Mouse (Mus musculus): ENCODE measurements around the gene Nlrp4c. TPM values are rescaled to one million over a fixed set of nuclear protein-coding genes. Genes with fewer than 3 reads are reported as not detected.

Gene Nlrp4c
- total and polyA plus RNA-seq, 2 experiments from 2014 or later = not detected

DNA sequence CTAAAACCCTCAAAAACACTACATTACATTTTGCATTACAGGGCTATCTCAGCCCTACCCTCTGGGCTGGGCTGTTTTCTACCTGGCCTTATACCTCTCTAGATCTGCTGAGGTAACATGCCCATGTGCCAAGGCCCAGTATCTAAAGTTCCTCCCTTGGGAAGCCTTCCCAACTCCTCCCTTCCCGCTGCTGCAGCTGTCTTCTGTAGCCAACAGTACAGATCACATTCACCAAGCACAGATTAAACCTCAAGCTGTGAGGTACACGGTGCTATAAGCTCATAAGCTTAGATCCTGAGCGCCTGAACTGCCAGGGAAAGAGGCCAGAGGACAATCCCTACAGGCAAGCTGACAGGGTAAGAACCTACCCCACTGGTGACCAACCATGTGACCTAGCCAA, 107.1 kb downstream of the Nlrp4c start:
- Histone ChIP-seq H3K27ac (ENCODE audit: low read depth) (peak overlapping the region; percentile 36), H3K36me3 (replicated peaks; ENCODE audit: control insufficient read depth, insufficient read depth, low read length) (no peaks in the 10 kb centered on the region), H3K4me2 (ENCODE audit: low read depth, low read length) (no peak overlapping the region), H3K27me3 (ENCODE audit: control insufficient read depth, insufficient read depth, low read length) (no peaks in the 10 kb centered on the region), H3K9me3 (replicated peaks; ENCODE audit: control insufficient read depth, low read length) (no peaks in the 10 kb centered on the region), H3K9ac (replicated peaks; ENCODE audit: low read depth, low read length) (no peak overlapping the region), H3K4me3 (ENCODE audit: low read depth, low read length) (no peak overlapping the region), H3K4me1 (ENCODE audit: control insufficient read depth, insufficient read depth) (peaks cover 71% of the 10 kb centered on the region)
- TF ChIP-seq CTCF (IDR thresholded peaks at IDR 0.05; ENCODE audit: low read depth) (no peak), EP300 (IDR thresholded peaks at IDR 0.05; ENCODE audit: low read depth) (no peak)
- no peak for ATAC-seq (ENCODE audit: insufficient read depth, low read depth)
- WGBS = 39% methylated on average over 3 of the region's 3 CpGs
- no peak for DNase-seq (ENCODE audit: low spot score)

DNA sequence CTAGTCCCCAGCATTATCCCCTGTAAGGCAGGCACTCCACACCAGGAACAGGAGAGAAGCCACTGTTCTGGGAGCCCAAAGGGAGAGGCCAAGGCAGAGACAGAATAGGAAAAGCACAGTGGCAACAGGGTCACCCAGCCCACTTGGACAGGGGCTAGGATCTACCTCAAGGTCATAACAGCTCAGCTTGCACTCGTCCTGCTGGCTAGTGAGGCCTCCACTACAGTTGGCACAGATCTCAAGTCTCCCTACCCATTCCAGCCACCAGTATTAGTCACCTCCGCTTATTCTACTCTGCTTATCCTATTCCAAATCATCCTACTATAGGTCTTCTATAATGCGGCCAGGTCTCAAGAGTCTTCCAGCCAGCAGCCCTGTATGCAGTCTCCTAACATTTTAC, 108.2 kb downstream of the Nlrp4c start:
- Histone ChIP-seq H3K4me1 (ENCODE audit: control insufficient read depth, insufficient read depth) (peaks cover 65% of the 10 kb centered on the region), H3K4me3 (ENCODE audit: low read depth, low read length) (no peak overlapping the region), H3K4me2 (ENCODE audit: low read depth, low read length) (no peak overlapping the region), H3K9ac (replicated peaks; ENCODE audit: low read depth, low read length) (no peak overlapping the region; the same call in 1 of the 2 replicates), H3K27ac (ENCODE audit: low read depth) (peak overlapping the region; percentile 94), H3K36me3 (replicated peaks; ENCODE audit: control insufficient read depth, insufficient read depth, low read length) (no peaks in the 10 kb centered on the region), H3K27me3 (ENCODE audit: control insufficient read depth, insufficient read depth, low read length) (no peaks in the 10 kb centered on the region), H3K9me3 (replicated peaks; ENCODE audit: control insufficient read depth, low read length) (no peaks in the 10 kb centered on the region)
- DNase-seq (ENCODE audit: low spot score) (no peak), ATAC-seq (ENCODE audit: insufficient read depth, low read depth) (no peak)
- TF ChIP-seq EP300 (IDR thresholded peaks at IDR 0.05; ENCODE audit: low read depth) = no peak
- no peak for TF ChIP-seq CTCF (IDR thresholded peaks at IDR 0.05; ENCODE audit: low read depth)
- 55% methylated on average over 3 of the region's 3 CpGs for WGBS

DNA sequence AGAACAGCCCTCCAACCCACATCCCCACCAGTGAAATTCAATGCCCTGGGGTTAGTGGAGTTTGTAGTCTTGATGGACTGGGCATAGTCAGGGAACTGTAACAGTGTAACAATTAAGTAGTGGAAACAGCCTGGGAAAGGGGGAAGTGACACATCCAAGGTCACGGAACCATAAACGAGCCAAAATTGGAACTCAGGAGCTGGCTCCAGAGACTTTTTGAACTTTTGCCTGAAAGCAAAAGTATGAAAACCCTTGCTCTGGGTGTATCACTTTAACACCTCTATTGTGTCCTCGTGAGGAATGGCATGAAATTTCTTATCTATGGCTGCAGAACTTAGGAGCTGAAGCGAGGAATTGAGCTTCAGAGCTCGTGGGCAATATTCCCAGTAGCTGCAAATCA, 109.2 kb downstream of the Nlrp4c start:
- H3K27me3 ChIP-seq (ENCODE audit: control insufficient read depth, insufficient read depth, low read length) = no peaks in the 10 kb centered on the region
- TF ChIP-seq CTCF (IDR thresholded peaks at IDR 0.05; ENCODE audit: low read depth) (no peak), EP300 (IDR thresholded peaks at IDR 0.05; ENCODE audit: low read depth) (no peak)
- H3K4me2 ChIP-seq (ENCODE audit: low read depth, low read length) = peak overlapping the region; percentile 66
- H3K9ac ChIP-seq (replicated peaks; ENCODE audit: low read depth, low read length) = peak overlapping the region; percentile 88; the same call in 1 of the 2 replicates
- H3K27ac ChIP-seq (ENCODE audit: low read depth) = peak overlapping the region; percentile 94
- DNase-seq (ENCODE audit: low spot score) = no peak
- ATAC-seq (ENCODE audit: insufficient read depth, low read depth) = no peak
- H3K36me3 ChIP-seq (replicated peaks; ENCODE audit: control insufficient read depth, insufficient read depth, low read length) = no peaks in the 10 kb centered on the region
- H3K9me3 ChIP-seq (replicated peaks; ENCODE audit: control insufficient read depth, low read length) = no peaks in the 10 kb centered on the region
- peak overlapping the region; percentile 77 for H3K4me3 ChIP-seq (ENCODE audit: low read depth, low read length)
- 16% methylated on average over 5 of the region's 5 CpGs for WGBS
- peaks cover 54% of the 10 kb centered on the region for H3K4me1 ChIP-seq (ENCODE audit: control insufficient read depth, insufficient read depth)

Other genes starting within 250 kb of the Nlrp4c start
- gene Vmn1r63, start 239.7 kb upstream of the Nlrp4c start, total RNA-seq (2014; rRNA removed; ENCODE audit: low replicate concordance) = not detected in 2 replicates
- gene Vmn1r63, start 239.7 kb upstream of the Nlrp4c start, polyA plus RNA-seq (2015; fragmentation: Nextera tagmentation; extraction: Ambion mirVana) = not detected in 2 replicates
- not detected in 2 replicates for gene Vmn1r64, start 160.6 kb upstream of the Nlrp4c start, total RNA-seq (2014; rRNA removed; ENCODE audit: low replicate concordance)
- gene Vmn1r64, start 160.6 kb upstream of the Nlrp4c start, polyA plus RNA-seq (2015; fragmentation: Nextera tagmentation; extraction: Ambion mirVana) = not detected in 2 replicates
- not detected in 2 replicates for gene Vmn1r65, start 34.2 kb upstream of the Nlrp4c start, total RNA-seq (2014; rRNA removed; ENCODE audit: low replicate concordance)
- gene Vmn1r65, start 34.2 kb upstream of the Nlrp4c start, polyA plus RNA-seq (2015; fragmentation: Nextera tagmentation; extraction: Ambion mirVana) = not detected in 2 replicates
- gene Zfp787, start 110.8 kb downstream of the Nlrp4c start, total RNA-seq (2014; rRNA removed; ENCODE audit: low replicate concordance) = 84.1 and 86.2 TPM in 2 replicates
- gene Zfp787, start 110.8 kb downstream of the Nlrp4c start, polyA plus RNA-seq (2015; fragmentation: Nextera tagmentation; extraction: Ambion mirVana) = 37.6 and 38.5 TPM in 2 replicates
- 24.2 and 58.7 TPM in 2 replicates for gene Zfp444, start 127.1 kb downstream of the Nlrp4c start, total RNA-seq (2014; rRNA removed; ENCODE audit: low replicate concordance)
- 20.7 and 28.0 TPM in 2 replicates for gene Zfp444, start 127.1 kb downstream of the Nlrp4c start, polyA plus RNA-seq (2015; fragmentation: Nextera tagmentation; extraction: Ambion mirVana)
- gene Galp, start 151.9 kb downstream of the Nlrp4c start, total RNA-seq (2014; rRNA removed; ENCODE audit: low replicate concordance) = not detected in 2 replicates
- not detected in 2 replicates for gene Galp, start 151.9 kb downstream of the Nlrp4c start, polyA plus RNA-seq (2015; fragmentation: Nextera tagmentation; extraction: Ambion mirVana)
- not detected in 2 replicates for gene Zscan5b, start 177.1 kb downstream of the Nlrp4c start, total RNA-seq (2014; rRNA removed; ENCODE audit: low replicate concordance)
- gene Zscan5b, start 177.1 kb downstream of the Nlrp4c start, polyA plus RNA-seq (2015; fragmentation: Nextera tagmentation; extraction: Ambion mirVana) = not detected in 2 replicates
- gene Epp13, start 207.5 kb downstream of the Nlrp4c start, total RNA-seq (2014; rRNA removed; ENCODE audit: low replicate concordance) = not detected in 2 replicates
- gene Epp13, start 207.5 kb downstream of the Nlrp4c start, polyA plus RNA-seq (2015; fragmentation: Nextera tagmentation; extraction: Ambion mirVana) = not detected in 2 replicates
- gene Zfp667, start 241.4 kb downstream of the Nlrp4c start, total RNA-seq (2014; rRNA removed; ENCODE audit: low replicate concordance) = 0.95 and 2.7 TPM in 2 replicates
- gene Zfp667, start 241.4 kb downstream of the Nlrp4c start, polyA plus RNA-seq (2015; fragmentation: Nextera tagmentation; extraction: Ambion mirVana) = 3.3 and 4.7 TPM in 2 replicates

Measured in heart, postnatal 0 days (tissue).